Mouse (Mus musculus) hindbrain, embryonic 15.5 days (tissue): ENCODE results near the gene A530032D15Rik. TPM values are rescaled to one million over a fixed set of nuclear protein-coding genes. Genes with fewer than 3 reads are reported as not detected.
"Not testable (repeated sequence)": the region's sequence is repeated elsewhere in the genome, so short reads cannot be mapped to it uniquely, and the experiment has no call there.

Source experiments
- ATAC-seq: fragments of 200-750 bp; cut with Nextera tagmentation; 2 replicates; pipeline ENCODE4 v1.8.0; 2017; ENCODE audit warnings: low read depth, moderate number of reproducible peaks, moderate TSS enrichment; ENCODE audit not compliant: low FRiP score
- H3K27ac ChIP-seq: fragments of 300-500 bp; sonication (generic); replicated peaks from 2 replicates; pipeline ENCODE4 v1.5.1; 2015; ENCODE audit warnings: mild to moderate bottlenecking, inconsistent platforms
- H3K27me3 ChIP-seq: fragments of 300-500 bp; sonication (generic); 2 replicates; pipeline ENCODE4 v1.6.1; 2015; ENCODE audit warnings: control low read depth, inconsistent platforms
- H3K36me3 ChIP-seq: fragments of 300-500 bp; sonication (generic); 2 replicates; pipeline ENCODE4 v1.6.1; 2015; ENCODE audit warnings: control low read depth, inconsistent platforms
- H3K4me1 ChIP-seq: fragments of 300-500 bp; sonication (generic); replicated peaks from 2 replicates; pipeline ENCODE4 v1.6.1; 2015; ENCODE audit warnings: control low read depth, inconsistent platforms
- H3K4me2 ChIP-seq: fragments of 300-500 bp; sonication (generic); 2 replicates; pipeline ENCODE4 v1.6.1; 2015; ENCODE audit warnings: moderate library complexity, mild to moderate bottlenecking, inconsistent platforms
- H3K4me3 ChIP-seq: fragments of 300-500 bp; sonication (generic); 2 replicates; pipeline ENCODE4 v1.5.1; 2015; ENCODE audit warnings: mild to moderate bottlenecking, inconsistent platforms
- H3K9ac ChIP-seq: fragments of 300-500 bp; sonication (generic); 2 replicates; pipeline ENCODE4 v1.6.1; 2015; ENCODE audit warnings: inconsistent platforms
- H3K9me3 ChIP-seq: fragments of 300-500 bp; sonication (generic); 2 replicates; pipeline ENCODE4 v1.6.1; 2016; ENCODE audit warnings: control low read depth, inconsistent platforms
- WGBS: fragments of 180-500 bp; shearing (Covaris S2); methylation state at CpG from one replicate; pipeline ENCODE4 v1.1.7; 2015; 5-methylcytosine and 5-hydroxymethylcytosine counted together
- polyA plus RNA-seq: library from polyadenylated mRNA; unstranded; fragments of >200 nt; fragmentation: Nextera tagmentation; extraction: Ambion mirVana; gene quantifications from 2 replicates; pipeline ENCODE4 v1.2.1, GENCODE M21; 2015

Gene A530032D15Rik
- polyA plus RNA-seq: not detected in 2 replicates

DNA sequence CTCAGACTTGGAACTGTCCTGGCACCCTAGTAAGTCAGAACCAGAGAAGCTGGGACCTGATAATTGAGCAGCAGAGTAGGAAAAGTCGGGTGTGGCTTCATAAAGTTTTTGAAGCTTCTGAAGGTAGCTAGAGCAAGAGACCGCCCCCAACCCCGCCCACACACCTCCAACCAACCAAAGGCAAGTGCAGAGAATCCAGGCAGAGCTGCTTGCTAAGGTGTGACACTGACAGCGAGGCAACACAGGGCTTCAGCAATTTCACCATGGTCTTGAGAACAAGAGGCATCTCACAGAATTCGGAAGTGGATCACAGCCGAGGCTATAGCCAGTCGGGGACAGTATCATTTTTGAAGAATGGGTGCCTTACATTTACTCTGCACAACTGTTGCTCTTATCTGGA lies at the start of gene A530032D15Rik:
TSS of gene A530032D15Rik (minus strand) at position 101 of the 400 bp plus-strand sequence.
- H3K9me3 ChIP-seq, H3K27ac ChIP-seq, H3K4me2 ChIP-seq, ATAC-seq, H3K4me1 ChIP-seq, H3K27me3 ChIP-seq, H3K9ac ChIP-seq, H3K36me3 ChIP-seq, H3K4me3 ChIP-seq: not testable (repeated sequence)
- 94% methylated on average over 2 of the region's 7 CpGs for WGBS

DNA sequence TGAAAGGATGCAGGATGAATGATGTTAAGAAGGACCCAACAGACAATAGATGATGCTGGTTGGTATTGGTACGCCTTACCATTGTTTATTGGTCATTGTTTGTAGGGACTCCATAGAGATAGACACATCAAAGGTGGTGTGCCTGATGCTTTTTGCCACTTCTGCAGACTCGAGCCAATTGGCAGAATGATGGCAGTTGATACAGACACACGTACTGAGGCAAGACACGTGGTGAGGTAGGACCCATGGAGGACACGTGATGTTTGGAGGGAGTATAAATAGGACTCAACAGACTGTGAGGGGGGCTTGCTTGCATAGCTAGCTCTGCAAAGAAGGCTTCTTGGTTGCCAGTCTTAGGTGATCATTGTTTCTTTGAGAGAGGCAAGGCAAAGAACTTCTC lies 45.5 kb upstream of the A530032D15Rik start:
- H3K27me3 ChIP-seq, H3K27ac ChIP-seq, H3K36me3 ChIP-seq, H3K4me2 ChIP-seq, H3K9me3 ChIP-seq, H3K4me3 ChIP-seq, H3K4me1 ChIP-seq, H3K9ac ChIP-seq, ATAC-seq: not testable (repeated sequence)
- 82% methylated on average over 4 of the region's 5 CpGs for WGBS

DNA sequence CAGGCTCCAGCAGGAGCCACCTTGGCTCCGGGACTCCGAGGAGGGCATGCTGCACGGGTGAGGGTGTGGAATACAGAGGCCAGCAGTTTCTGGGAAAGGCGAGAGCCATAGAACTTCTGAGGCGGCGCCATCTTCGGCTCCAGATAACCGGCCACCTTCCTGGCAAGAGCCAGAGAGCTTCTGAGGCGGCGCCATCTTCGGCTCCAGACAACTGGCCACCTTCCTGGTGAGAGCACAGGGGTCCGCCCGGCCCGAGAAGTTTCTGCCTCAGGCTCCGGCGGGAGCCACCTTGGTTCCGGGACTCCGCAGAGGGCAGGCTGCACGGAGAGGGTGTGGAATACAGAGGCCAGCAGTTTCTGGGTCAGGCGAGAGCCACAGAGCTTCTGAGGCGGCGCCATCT lies 24.0 kb upstream of the A530032D15Rik start:
- H3K9ac ChIP-seq, H3K36me3 ChIP-seq, H3K4me3 ChIP-seq, H3K27ac ChIP-seq, H3K4me1 ChIP-seq, H3K9me3 ChIP-seq, H3K4me2 ChIP-seq, H3K27me3 ChIP-seq, ATAC-seq: not testable (repeated sequence)
- 91% methylated on average over 20 of the region's 22 CpGs for WGBS

DNA sequence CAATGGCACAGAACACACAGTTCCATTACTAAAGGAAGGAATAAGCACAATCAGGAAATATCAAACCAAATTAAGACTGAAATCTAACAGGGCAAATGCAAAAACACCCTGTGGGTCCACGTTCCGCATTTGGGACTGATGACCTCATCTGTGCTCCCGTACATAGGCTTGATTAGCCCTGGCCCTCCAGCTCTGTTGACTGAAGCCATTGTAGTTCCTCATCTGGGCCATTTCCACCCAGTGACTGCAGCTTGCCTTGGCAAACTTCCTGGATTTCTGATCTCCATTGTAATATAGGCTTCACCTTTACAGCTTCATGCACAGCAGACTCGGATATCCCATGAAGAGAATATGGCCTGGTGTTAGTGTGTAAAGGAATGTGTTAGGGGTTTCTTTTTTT lies 12.2 kb upstream of the A530032D15Rik start:
- WGBS: 95% methylated on average over 4 of the region's 4 CpGs
- not testable (repeated sequence) for H3K4me3 ChIP-seq

DNA sequence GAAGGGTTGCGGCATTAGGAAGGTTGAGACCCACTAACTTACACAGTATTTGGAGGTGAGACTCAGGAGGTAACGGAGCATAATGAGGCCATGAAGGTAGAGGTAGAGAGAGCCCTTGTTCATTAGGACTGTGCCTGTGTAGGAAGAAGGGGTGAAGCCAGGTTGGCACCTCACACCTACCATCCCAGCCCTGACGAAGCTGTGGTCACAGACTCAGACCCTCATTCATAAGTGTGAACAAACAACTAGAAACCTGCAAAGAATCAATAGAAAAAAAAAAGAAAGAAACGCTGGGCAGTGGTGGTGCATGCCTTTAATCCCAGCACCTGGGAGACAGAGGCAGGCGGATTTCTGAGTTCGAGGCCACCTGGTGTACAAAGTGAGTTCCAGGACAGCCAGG lies 8.7 kb upstream of the A530032D15Rik start:
- H3K4me2 ChIP-seq, H3K36me3 ChIP-seq, H3K9ac ChIP-seq, H3K4me1 ChIP-seq, H3K27me3 ChIP-seq, H3K27ac ChIP-seq, H3K9me3 ChIP-seq, H3K4me3 ChIP-seq, ATAC-seq: not testable (repeated sequence)
- WGBS: 80% methylated on average over 6 of the region's 6 CpGs

More for the DNA sequence above, 12.2 kb upstream of the A530032D15Rik start:
- H3K36me3 ChIP-seq, H3K9ac ChIP-seq, H3K27ac ChIP-seq, ATAC-seq, H3K4me1 ChIP-seq, H3K9me3 ChIP-seq, H3K27me3 ChIP-seq, H3K4me2 ChIP-seq: not testable (repeated sequence)

DNA sequence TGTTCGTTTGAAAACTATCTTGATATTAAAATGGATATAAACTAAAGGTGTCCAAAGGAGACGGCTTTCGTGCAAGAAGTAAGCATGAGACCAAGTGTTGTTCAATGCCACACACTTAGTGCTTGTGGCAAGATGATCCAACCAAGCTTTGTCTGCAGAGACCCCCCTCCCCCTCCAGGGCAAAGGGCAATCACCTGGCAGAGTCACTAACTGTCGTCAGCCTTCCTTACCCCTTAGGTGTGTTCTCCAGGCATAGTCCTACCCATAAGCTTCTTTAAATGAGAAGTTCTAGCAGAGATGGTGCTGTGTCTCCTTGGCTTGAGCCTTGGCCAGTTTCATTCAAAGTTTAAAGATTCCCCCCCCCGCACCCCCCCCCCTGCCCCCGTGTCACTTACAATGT lies 7.9 kb upstream of the A530032D15Rik start:
- not testable (repeated sequence) for H3K4me1 ChIP-seq, H3K9me3 ChIP-seq, ATAC-seq, H3K27ac ChIP-seq, H3K27me3 ChIP-seq, H3K9ac ChIP-seq, H3K4me2 ChIP-seq, H3K4me3 ChIP-seq, H3K36me3 ChIP-seq
- 62% methylated on average over 4 of the region's 6 CpGs for WGBS

DNA sequence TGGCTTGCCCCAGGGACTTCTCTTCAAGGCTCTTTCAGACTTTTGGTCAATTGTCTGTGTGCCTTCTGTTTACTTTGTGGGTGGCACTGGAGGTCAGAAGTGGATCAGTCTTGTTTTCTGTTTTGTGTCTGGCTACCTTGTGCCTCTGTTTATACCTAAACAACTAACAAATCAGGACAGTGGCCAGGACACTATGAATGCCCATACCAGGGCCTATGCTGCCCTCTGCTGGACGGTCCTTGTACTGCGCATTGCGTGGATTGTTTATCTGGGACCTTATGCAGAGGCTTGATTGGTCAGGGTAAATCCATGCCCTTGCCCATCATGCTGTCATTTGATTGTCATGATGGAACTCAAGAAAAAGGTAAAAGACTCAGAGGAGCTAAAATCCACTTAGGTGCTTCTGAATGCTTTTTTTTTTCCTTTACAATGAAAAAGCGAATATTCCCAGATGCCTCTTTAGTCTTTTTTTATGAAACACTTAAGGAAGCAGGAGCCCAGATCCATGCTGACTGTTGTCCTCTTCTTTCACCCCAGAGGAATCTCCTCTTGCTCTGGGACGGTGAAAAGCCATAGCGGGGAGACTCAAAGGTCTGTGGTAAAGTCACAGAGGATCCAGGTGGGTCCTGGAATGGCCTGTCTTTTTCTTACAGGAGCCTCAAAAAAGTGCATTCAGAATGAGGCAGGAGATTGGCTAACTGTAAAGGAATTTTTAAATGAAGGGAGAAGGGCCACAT lies 5.2 kb upstream of the A530032D15Rik start:
- not testable (repeated sequence) for H3K4me1 ChIP-seq, H3K27me3 ChIP-seq, H3K27ac ChIP-seq, H3K9me3 ChIP-seq, H3K36me3 ChIP-seq, H3K4me3 ChIP-seq, H3K4me2 ChIP-seq, H3K9ac ChIP-seq, ATAC-seq
- 59% methylated on average over 6 of the region's 6 CpGs for WGBS

DNA sequence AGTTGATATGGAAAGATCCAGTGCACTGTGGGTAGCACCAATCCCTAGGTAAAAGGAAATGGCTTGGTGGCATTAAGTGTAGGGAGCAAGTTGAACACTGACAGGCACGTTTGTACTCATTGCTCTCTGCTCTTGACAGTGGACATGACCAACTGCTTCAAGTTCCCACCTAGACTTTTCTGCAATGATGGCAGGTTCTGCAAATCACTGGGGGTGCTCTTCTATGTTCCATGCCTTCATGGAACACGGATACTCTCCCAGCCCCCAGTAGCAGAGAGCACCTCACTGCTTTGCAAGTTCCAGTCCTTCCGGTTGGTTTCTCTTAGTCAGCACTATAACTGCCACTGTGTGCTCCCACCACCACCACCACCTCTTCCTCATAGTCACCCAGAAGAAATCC lies 4.4 kb upstream of the A530032D15Rik start:
- not testable (repeated sequence) for H3K9ac ChIP-seq, H3K4me1 ChIP-seq, H3K4me3 ChIP-seq, H3K27me3 ChIP-seq, H3K27ac ChIP-seq, H3K4me2 ChIP-seq, ATAC-seq, H3K36me3 ChIP-seq, H3K9me3 ChIP-seq
- whole genome bisulfite sequencing: 83% methylated on average over 3 of the region's 3 CpGs

DNA sequence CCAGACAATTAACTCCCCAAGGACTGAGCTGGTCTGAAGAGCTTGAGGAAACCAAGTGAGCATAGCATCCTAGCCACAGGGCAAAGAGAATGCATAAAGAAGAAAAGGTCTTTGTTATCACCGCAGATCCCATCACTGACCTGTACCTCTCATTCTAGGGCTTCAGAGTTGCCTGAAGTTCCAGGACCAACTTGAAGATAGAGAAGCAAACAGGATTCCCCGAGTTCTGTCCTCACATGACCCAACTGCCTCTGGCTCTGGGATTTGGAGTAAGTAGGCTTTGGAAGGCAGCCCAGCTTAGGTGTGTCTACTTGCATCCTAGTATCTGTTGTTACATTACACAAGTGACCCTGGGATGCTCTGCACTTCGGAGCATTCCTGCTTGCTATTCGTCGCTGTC lies 3.2 kb upstream of the A530032D15Rik start:
- H3K9me3 ChIP-seq, H3K36me3 ChIP-seq, H3K27me3 ChIP-seq, H3K4me2 ChIP-seq, H3K27ac ChIP-seq, ATAC-seq, H3K9ac ChIP-seq, H3K4me1 ChIP-seq, H3K4me3 ChIP-seq: not testable (repeated sequence)
- 67% methylated on average over 2 of the region's 5 CpGs for WGBS

DNA sequence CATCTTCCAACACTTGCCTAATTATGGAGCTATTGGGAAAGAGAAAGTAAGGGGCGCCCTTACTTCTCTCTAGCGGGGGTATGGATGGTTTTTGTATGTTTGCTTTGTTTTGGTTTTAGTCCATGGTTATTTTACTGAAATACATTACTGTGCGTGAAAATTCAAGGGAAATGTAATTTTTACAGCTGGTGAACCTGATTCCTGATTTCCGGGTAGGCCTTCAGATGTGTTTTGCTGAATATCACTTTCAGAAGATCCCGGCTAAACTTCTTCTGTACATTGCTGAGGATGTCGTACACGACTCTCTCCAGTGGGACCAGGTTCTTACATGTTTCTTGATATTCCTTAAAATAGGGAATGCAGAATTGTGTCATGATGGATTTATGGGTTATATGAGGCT lies 2.6 kb upstream of the A530032D15Rik start:
- not testable (repeated sequence) for H3K4me1 ChIP-seq, H3K36me3 ChIP-seq, H3K4me3 ChIP-seq, ATAC-seq, H3K27me3 ChIP-seq, H3K4me2 ChIP-seq, H3K9ac ChIP-seq, H3K9me3 ChIP-seq, H3K27ac ChIP-seq
- WGBS: 88% methylated on average over 7 of the region's 7 CpGs

DNA sequence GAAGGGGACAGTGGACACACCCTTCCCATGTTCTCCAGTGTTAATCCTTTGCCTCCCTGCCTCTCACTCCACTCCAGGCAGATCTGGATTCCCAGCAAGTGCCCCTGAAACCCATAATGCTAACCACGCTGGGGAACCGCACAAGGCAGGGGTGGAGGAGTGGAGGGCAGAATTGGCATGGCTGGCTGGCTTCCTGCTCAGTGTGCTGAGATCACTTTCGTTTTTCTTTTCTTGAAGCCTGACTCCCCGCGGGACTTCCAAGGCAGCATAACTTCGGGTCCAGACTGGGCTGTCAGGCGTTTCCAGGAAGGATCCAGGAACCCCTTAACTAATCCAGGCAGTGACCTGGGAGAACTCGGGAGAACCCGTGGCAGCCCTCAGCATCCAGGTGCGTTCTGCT lies 1.9 kb upstream of the A530032D15Rik start:
- not testable (repeated sequence) for H3K9ac ChIP-seq, H3K27ac ChIP-seq, H3K4me3 ChIP-seq, H3K9me3 ChIP-seq, H3K4me1 ChIP-seq, H3K4me2 ChIP-seq, H3K27me3 ChIP-seq, H3K36me3 ChIP-seq, ATAC-seq
- 75% methylated on average over 10 of the region's 10 CpGs for WGBS

DNA sequence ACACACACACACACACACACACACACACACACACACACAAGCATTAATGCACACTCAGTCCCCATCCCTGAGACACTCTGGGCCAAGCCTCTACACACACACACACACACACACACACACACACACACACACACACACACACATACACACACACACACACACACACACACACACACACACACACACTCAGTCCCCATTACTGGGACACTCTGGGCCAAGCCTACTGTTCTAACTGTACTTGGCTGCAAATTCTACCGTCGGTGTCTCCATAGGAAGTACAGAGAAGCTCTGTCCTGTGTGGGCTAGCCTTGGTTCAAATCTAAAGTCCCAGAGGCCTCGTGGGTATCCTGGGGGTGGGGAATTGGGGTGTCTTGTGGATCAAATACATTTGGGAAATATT lies 1.2 kb upstream of the A530032D15Rik start:
- H3K4me2 ChIP-seq, H3K4me1 ChIP-seq, H3K27ac ChIP-seq, H3K27me3 ChIP-seq, H3K4me3 ChIP-seq, H3K9me3 ChIP-seq, ATAC-seq, H3K9ac ChIP-seq, H3K36me3 ChIP-seq: not testable (repeated sequence)
- whole genome bisulfite sequencing: 81% methylated on average over 3 of the region's 3 CpGs

DNA sequence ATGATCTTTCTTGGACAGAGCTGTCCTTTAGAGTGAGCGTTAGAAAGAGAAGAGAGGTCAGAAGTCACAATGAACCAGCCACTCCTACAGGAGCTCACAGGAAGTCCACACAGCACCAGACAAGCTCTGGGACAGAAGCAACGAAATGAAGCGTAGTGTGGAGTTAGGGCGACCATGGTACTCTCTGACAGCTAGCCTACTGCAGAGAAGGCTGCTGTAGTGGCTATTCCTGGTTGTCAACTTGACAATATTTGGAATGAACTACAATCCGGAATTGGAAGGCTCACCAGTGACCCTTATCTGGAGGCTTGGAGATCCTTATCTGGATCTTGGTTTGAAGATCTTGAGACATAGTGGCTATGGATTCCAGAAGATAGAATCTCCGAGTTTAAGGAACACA lies 3.6 kb downstream of the A530032D15Rik start:
- not testable (repeated sequence) for H3K4me1 ChIP-seq, H3K9ac ChIP-seq, ATAC-seq, H3K4me3 ChIP-seq, H3K27ac ChIP-seq, H3K9me3 ChIP-seq, H3K4me2 ChIP-seq, H3K27me3 ChIP-seq, H3K36me3 ChIP-seq
- 71% methylated on average over 5 of the region's 6 CpGs for WGBS
